Mouse (Mus musculus) lung, embryonic 14.5 days (tissue): ENCODE measurements around the gene Spats2l. TPM values are rescaled to one million over a fixed set of nuclear protein-coding genes. Genes with fewer than 3 reads are reported as not detected.

Experiments used
- ATAC-seq: fragments of 200-750 bp; cut with Nextera tagmentation; 2 replicates; pipeline ENCODE4 v1.8.0; 2017; ENCODE audit warnings: mild to moderate bottlenecking, moderate TSS enrichment, moderate library complexity; ENCODE audit not compliant: insufficient read depth
- DNase-seq: peaks from one replicate; pipeline ENCODE4 v3.0.0-alpha.2; 2015
- H3K27ac ChIP-seq: fragments of 300-500 bp; sonication (generic); 2 replicates; pipeline ENCODE4 v1.5.1; 2014; ENCODE audit warnings: low read depth, mild to moderate bottlenecking, moderate library complexity
- H3K27me3 ChIP-seq: fragments of 300-500 bp; sonication (generic); 2 replicates; pipeline ENCODE4 v1.6.1; 2014; ENCODE audit warnings: low read length, control low read depth; ENCODE audit not compliant: insufficient read depth
- H3K36me3 ChIP-seq: fragments of 300-500 bp; sonication (generic); 2 replicates; pipeline ENCODE4 v1.6.1; 2014; ENCODE audit warnings: control low read depth; ENCODE audit not compliant: insufficient read depth
- H3K4me1 ChIP-seq: fragments of 300-500 bp; sonication (generic); 2 replicates; pipeline ENCODE4 v1.6.1; 2014; ENCODE audit warnings: antibody characterized with exemption, control low read depth; ENCODE audit not compliant: insufficient read depth
- H3K4me2 ChIP-seq: fragments of 300-500 bp; sonication (generic); 2 replicates; pipeline ENCODE4 v1.6.1; 2014; ENCODE audit warnings: mild to moderate bottlenecking
- H3K4me3 ChIP-seq: fragments of 300-500 bp; sonication (generic); 2 replicates; pipeline ENCODE4 v1.5.1; 2014; ENCODE audit warnings: low read depth, low read length
- H3K9ac ChIP-seq: fragments of 300-500 bp; sonication (generic); 2 replicates; pipeline ENCODE4 v1.6.1; 2014
- H3K9me3 ChIP-seq: fragments of 300-500 bp; sonication (generic); 2 replicates; pipeline ENCODE4 v1.6.1; 2016; ENCODE audit warnings: low read depth, low read length, control low read depth
- CTCF ChIP-seq: IDR thresholded peaks from 2 replicates; pipeline ENCODE4 v1.5.1; 2016; ENCODE audit warnings: antibody characterized with exemption, low read depth
- WGBS: fragments of 180-500 bp; shearing (Covaris S2); extraction: QIAGEN DNeasy Blood & Tissue Kit; methylation state at CpG from one replicate; pipeline ENCODE4 v1.1.7; 2014; 5-methylcytosine and 5-hydroxymethylcytosine counted together
- polyA plus RNA-seq: library from polyadenylated mRNA; unstranded; fragments of >200 nt; fragmentation: Nextera tagmentation; extraction: Ambion mirVana; gene quantifications from 2 replicates; pipeline ENCODE4 v1.2.1, GENCODE M21; 2014

Gene Spats2l
- polyA plus RNA-seq, 1 experiment from 2014 or later, result 81.2 TPM

DNA sequence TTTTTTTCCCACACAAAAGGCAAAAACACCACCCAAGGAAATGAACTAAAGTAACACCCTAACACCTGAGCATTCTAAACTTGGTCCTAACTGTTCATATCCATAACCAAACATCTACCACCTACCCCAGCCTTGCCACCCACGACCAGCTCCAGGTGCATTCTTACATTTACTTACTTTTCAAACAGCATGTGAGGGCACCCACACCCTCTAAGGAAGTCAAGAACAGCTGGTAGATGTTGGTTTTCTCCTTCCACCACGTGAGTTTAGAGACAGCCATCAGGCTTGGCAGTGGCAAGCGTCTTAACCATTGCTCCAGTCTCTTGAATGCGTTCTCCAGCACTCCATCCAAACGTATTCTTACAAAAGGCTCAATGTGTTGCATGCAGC is 180.4 kb downstream of the Spats2l start:
- no peak for ATAC-seq
- TF ChIP-seq CTCF, result no peak
- no peaks in the 10 kb centered on the region for H3K27me3 ChIP-seq
- no peak overlapping the region for H3K4me3 ChIP-seq
- no peaks in the 10 kb centered on the region for H3K9me3 ChIP-seq
- no peak overlapping the region for H3K27ac ChIP-seq
- H3K4me1 ChIP-seq, result no peaks in the 10 kb centered on the region
- no peak overlapping the region for H3K9ac ChIP-seq
- H3K4me2 ChIP-seq, result no peak overlapping the region
- DNase-seq, result no peak
- peaks cover 34% of the 10 kb centered on the region for H3K36me3 ChIP-seq
- 71% methylated on average over 5 of the region's 5 CpGs for WGBS

DNA sequence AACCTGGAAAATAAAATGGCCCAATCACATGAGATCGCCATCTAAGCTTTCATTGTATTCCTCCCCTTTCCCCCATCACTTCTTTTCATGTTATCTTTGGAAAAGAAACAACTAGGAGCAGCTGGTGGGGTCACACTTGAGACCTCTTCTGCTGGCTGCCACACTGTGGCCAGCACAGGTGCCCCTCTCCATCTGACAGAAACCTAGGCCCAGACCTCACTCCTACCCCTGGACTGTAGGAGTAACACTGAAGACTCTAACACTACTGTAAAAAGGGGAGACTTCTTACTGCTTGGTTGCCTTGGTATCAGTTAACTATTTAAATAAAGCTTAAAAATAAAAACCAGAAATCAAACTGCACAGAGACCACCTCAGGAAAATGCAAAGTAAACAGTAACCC is 181.8 kb downstream of the Spats2l start:
- Histone ChIP-seq H3K9me3 (no peaks in the 10 kb centered on the region), H3K27me3 (no peaks in the 10 kb centered on the region), H3K4me3 (no peak overlapping the region), H3K27ac (no peak overlapping the region), H3K4me2 (no peak overlapping the region), H3K9ac (no peak overlapping the region), H3K4me1 (no peaks in the 10 kb centered on the region), H3K36me3 (peaks cover 36% of the 10 kb centered on the region)
- WGBS, result 82% methylated on average over 1 of the region's 1 CpGs
- TF ChIP-seq CTCF, result no peak
- no peak for ATAC-seq
- DNase-seq, result no peak

DNA sequence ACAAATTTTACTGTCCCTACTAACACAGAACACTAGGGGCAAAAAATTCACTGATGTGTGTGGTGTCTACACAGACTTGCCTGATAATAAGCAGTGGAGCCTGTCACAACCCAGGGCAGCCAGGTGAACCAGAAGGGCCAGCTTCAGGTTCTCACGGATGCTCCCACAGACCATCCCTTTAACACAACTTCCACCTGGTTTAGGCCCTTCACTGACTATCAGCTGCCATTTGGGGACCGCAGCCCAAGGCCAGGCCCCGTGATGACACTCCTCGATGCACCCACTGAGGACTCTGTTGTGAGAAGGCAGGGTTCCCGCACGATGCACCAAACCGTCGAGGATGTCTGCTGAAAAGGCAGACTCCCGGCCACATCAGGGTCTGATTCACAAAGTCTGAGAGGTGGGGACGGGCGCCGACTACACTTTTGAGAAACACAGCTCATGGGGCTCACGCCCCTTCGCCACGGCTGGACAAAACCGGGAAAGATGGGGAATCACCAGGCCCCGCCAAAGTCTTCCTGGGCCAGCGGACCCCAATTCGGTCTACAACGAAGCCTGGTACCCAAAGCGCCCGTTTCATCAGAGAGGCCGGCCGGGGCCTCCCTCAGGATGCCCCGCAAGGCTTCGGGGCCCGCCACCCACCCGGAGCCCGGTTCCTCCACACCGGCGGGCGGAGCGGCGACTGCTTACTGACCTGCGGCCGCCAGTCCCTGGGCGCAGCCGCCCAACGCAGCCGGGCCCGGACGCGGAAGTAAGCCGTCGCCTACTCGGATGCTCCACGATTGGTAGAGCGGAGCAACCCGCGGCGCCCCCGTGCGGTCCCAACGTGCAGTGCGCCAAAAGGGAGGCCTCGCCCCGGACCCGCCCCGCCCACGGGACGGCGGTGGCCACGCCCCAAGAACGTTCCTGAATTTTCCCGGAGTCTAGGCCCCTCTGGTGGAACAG is 195.6 kb downstream of the Spats2l start:
- peaks cover 25% of the 10 kb centered on the region for H3K36me3 ChIP-seq
- ATAC-seq (peak; percentile 99), DNase-seq (peak; percentile 98)
- WGBS, result 0% methylated on average over 64 of the region's 65 CpGs
- peak overlapping the region; percentile 68 for H3K4me2 ChIP-seq
- TF ChIP-seq CTCF, result peak; percentile 76
- H3K9ac ChIP-seq, result peak overlapping the region; percentile 91
- peak overlapping the region; percentile 84 for H3K27ac ChIP-seq
- peak overlapping the region; percentile 76 for H3K4me3 ChIP-seq
- 0 out of 2 replicates have a peak, but pooled peaks cover 8% of the 10 kb centered on the region for H3K4me1 ChIP-seq
- H3K27me3 ChIP-seq, result no peaks in the 10 kb centered on the region
- H3K9me3 ChIP-seq, result no peaks in the 10 kb centered on the region

DNA sequence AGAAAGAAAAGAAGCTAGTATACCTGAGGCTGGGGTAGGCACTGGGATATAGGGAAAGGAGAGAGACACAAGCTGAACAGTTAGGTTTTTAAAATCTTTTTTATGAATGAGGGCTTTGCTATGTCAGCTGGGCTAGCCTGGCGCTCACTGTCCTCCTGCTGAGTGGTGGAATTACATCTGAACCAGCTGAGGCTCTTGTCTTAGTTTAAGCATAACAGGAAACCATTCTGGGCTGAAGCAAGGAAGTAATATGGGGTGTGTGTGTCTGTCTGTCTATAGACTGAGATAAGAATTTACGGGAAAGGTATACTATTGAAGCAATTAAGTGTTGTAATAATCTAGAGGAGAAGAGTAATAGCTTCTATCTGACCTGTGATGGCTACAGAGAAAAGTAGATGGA is 197.6 kb downstream of the Spats2l start:
- no peak for TF ChIP-seq CTCF
- 73% methylated on average over 2 of the region's 2 CpGs for WGBS
- H3K4me3 ChIP-seq, result no peak overlapping the region
- no peaks in the 10 kb centered on the region for H3K27me3 ChIP-seq
- H3K9ac ChIP-seq, result no peak overlapping the region
- ATAC-seq, result no peak
- H3K9me3 ChIP-seq, result no peaks in the 10 kb centered on the region
- H3K4me2 ChIP-seq, result no peak overlapping the region
- peaks cover 8% of the 10 kb centered on the region for H3K36me3 ChIP-seq
- no peak for DNase-seq
- H3K4me1 ChIP-seq, result 0 out of 2 replicates have a peak, but pooled peaks cover 8% of the 10 kb centered on the region
- no peak overlapping the region for H3K27ac ChIP-seq

DNA sequence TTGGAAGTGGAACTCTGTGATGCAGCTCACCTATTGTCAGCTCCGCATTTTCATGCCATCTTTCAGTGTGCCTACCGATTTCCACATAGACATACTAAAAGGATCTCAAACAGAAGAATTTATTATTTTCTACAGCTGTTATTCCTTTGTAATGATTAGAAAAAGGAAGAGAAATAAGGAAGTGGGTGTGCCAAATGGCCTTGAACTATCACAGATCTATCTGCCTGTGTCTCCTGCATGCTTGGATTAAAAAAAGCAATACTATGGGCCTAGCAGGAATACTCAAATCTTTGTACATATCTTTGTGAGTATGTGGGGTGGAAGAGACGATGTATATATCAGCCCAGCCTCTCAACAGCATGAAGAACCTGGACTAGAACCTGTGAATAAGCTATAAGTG is 202.9 kb downstream of the Spats2l start:
- Histone ChIP-seq H3K36me3 (no peaks in the 10 kb centered on the region), H3K9ac (no peak overlapping the region), H3K4me3 (no peak overlapping the region), H3K27ac (no peak overlapping the region), H3K4me1 (no peaks in the 10 kb centered on the region), H3K9me3 (no peaks in the 10 kb centered on the region), H3K27me3 (no peaks in the 10 kb centered on the region), H3K4me2 (no peak overlapping the region)
- TF ChIP-seq CTCF, result no peak
- ATAC-seq (no peak), DNase-seq (no peak)
- 86% methylated on average over 3 of the region's 3 CpGs for WGBS

DNA sequence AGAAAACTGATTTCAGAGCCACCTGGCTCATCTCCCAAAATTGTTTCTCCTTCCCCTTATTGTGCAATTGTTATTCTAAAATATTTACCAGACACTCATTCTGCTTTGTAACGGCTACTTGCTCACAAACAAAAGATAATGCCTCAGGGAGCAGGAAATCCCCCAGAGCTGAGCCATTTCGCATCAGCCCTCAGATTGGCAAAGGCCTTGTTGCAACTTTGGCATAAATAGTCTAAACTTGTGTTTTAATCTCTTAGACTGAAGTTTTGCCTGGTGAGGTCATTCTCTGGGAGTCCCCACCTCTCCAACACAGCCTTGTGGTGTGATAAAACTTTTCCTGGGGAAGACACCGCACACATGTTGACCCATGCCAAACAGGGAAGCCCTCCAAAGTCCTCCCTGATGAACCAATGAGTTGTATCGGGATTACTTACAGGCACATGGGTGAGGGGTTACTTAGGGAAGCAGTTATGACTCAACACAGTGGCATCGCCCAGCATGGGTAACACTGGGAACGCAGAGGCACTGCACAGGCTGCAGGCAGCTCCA is 215.2 kb downstream of the Spats2l start:
- Histone ChIP-seq H3K9ac (no peak overlapping the region), H3K36me3 (no peaks in the 10 kb centered on the region), H3K4me2 (no peak overlapping the region), H3K4me3 (no peak overlapping the region), H3K27ac (no peak overlapping the region; the same call in 1 of the 2 replicates), H3K4me1 (no peaks in the 10 kb centered on the region), H3K27me3 (no peaks in the 10 kb centered on the region), H3K9me3 (no peaks in the 10 kb centered on the region)
- DNase-seq (peak; percentile 42), ATAC-seq (peak; percentile 31; the same call in 1 of the 2 replicates)
- WGBS, result 61% methylated on average over 6 of the region's 6 CpGs
- TF ChIP-seq CTCF, result no peak

DNA sequence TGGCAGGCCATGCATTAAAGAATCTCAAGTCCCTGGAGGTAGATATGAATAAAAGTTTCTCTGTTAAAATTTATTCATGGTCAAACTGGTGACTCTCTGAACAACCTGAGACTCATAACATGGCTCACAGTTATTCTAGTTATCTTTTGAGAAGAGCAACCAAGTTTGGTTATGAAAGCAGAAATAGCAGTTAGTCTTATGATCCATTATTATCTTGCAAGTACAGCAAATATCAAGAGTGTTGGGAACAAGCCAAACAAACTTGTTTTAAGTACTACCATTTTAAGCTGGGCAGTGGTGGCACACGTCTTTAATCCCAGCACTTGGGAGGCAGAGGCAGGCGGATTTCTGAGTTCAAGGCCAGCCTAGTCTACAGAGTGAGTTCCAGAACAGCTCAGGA is 217.3 kb downstream of the Spats2l start:
- H3K27ac ChIP-seq, result no peak overlapping the region
- H3K4me3 ChIP-seq, result no peak overlapping the region
- ATAC-seq (no peak), DNase-seq (no peak)
- no peak overlapping the region for H3K9ac ChIP-seq
- WGBS, result 74% methylated on average over 2 of the region's 2 CpGs
- no peaks in the 10 kb centered on the region for H3K27me3 ChIP-seq
- no peaks in the 10 kb centered on the region for H3K9me3 ChIP-seq
- TF ChIP-seq CTCF, result no peak
- H3K4me1 ChIP-seq, result no peaks in the 10 kb centered on the region
- H3K36me3 ChIP-seq, result no peaks in the 10 kb centered on the region
- H3K4me2 ChIP-seq, result no peak overlapping the region
